Mouse (Mus musculus): ENCODE measurements around the gene Eif3i. TPM values are rescaled to one million over a fixed set of nuclear protein-coding genes. Genes with fewer than 3 reads are reported as not detected.
A peak's percentile ranks its signal among the peaks of the same experiment; 100 is the strongest.

Gene Eif3i
- total RNA-seq, 4 experiments from 2014 or later: 119 to 128 (median 123) TPM

GRCm38 (mm10) chr4:129620419-129621282, 20.2 kb upstream of the Eif3i start:
- no peak for DNase-seq (ENCODE audit: low spot score in 2 of 2)

GRCm38 (mm10) chr4:129618786-129619691, 18.6 kb upstream of the Eif3i start, which contains the start of gene Iqcc:
Gene Iqcc, minus strand, starts transcription at chr4:129619099.
- peak; percentile 94 to 97 for DNase-seq (ENCODE audit: low spot score in 2 of 2)

- no peak for DNase-seq (ENCODE audit: low spot score in 2 of 2)
Measured at GRCm38 (mm10) chr4:129618031-129618430, 17.6 kb upstream of the Eif3i start.

GRCm38 (mm10) chr4:129617121-129617641, 16.7 kb upstream of the Eif3i start:
- peak in 1 of 2 experiments; percentile 16 for DNase-seq (ENCODE audit: low spot score in 2 of 2)

GRCm38 (mm10) chr4:129616631-129617030, 16.2 kb upstream of the Eif3i start:
- DNase-seq (ENCODE audit: low spot score in 2 of 2): no peak

- no peak for DNase-seq (ENCODE audit: low spot score in 2 of 2)
Measured at GRCm38 (mm10) chr4:129615801-129616290, 15.4 kb upstream of the Eif3i start.

GRCm38 (mm10) chr4:129614093-129614492, 13.6 kb upstream of the Eif3i start, which contains the start of gene Dcdc2b:
Gene Dcdc2b, minus strand, starts transcription at chr4:129614257.
- DNase-seq (ENCODE audit: low spot score in 2 of 2): no peak

- no peak for DNase-seq (ENCODE audit: low spot score in 2 of 2)
Measured at GRCm38 (mm10) chr4:129610472-129610871, 10.0 kb upstream of the Eif3i start.

GRCm38 (mm10) chr4:129610026-129610425, 9.6 kb upstream of the Eif3i start:
- no peak for DNase-seq (ENCODE audit: low spot score in 2 of 2)

GRCm38 (mm10) chr4:129609139-129609631, 8.7 kb upstream of the Eif3i start:
- DNase-seq (ENCODE audit: low spot score in 2 of 2): no peak

GRCm38 (mm10) chr4:129608426-129609025, 8.1 kb upstream of the Eif3i start:
- peak; percentile 80 to 81 for DNase-seq (ENCODE audit: low spot score in 2 of 2)

GRCm38 (mm10) chr4:129588865-129589264, 11.6 kb downstream of the Eif3i start:
- DNase-seq (ENCODE audit: low spot score in 2 of 2): no peak

- no peak for DNase-seq (ENCODE audit: low spot score in 2 of 2)
Measured at GRCm38 (mm10) chr4:129586943-129587342, 13.5 kb downstream of the Eif3i start.

GRCm38 (mm10) chr4:129585773-129586172, 14.7 kb downstream of the Eif3i start:
- no peak for DNase-seq (ENCODE audit: low spot score in 2 of 2)

GRCm38 (mm10) chr4:129584884-129585608, 15.4 kb downstream of the Eif3i start:
- peak; percentile 73 to 85 for DNase-seq (ENCODE audit: low spot score in 2 of 2)

- DNase-seq (ENCODE audit: low spot score in 2 of 2): no peak
Measured at GRCm38 (mm10) chr4:129584370-129584769, 16.1 kb downstream of the Eif3i start.

- no peak for DNase-seq (ENCODE audit: low spot score in 2 of 2)
Measured at GRCm38 (mm10) chr4:129582251-129582650, 18.2 kb downstream of the Eif3i start.

GRCm38 (mm10) chr4:129580347-129580746, 20.1 kb downstream of the Eif3i start:
- no peak for DNase-seq (ENCODE audit: low spot score in 2 of 2)

GRCm38 (mm10) chr4:129578466-129578865, 22.0 kb downstream of the Eif3i start, which contains the start of gene Fam167b:
Gene Fam167b, minus strand, starts transcription at chr4:129578549.
- no peak for DNase-seq (ENCODE audit: low spot score in 2 of 2)

GRCm38 (mm10) chr4:129577688-129578087, 22.8 kb downstream of the Eif3i start:
- no peak for DNase-seq (ENCODE audit: low spot score in 2 of 2)

Data from layer of hippocampus, adult 8-10 months (tissue).